Mouse (Mus musculus) forebrain, embryonic 13.5 days (tissue): Measurements from ENCODE around the gene Pde4d. TPM values are rescaled to one million over a fixed set of nuclear protein-coding genes. Genes with fewer than 3 reads are reported as not detected.

Experiments
- ATAC-seq: fragments of 200-750 bp; cut with Nextera tagmentation; 2 replicates; pipeline ENCODE4 v1.8.0; 2017
- H3K27ac ChIP-seq: fragments of 300-500 bp; sonication (generic); 2 replicates; pipeline ENCODE4 v1.5.1; 2015; ENCODE audit warnings: inconsistent platforms, mild to moderate bottlenecking, moderate library complexity
- H3K27me3 ChIP-seq: fragments of 300-500 bp; sonication (generic); 2 replicates; pipeline ENCODE4 v1.6.1; 2015; ENCODE audit warnings: mild to moderate bottlenecking, inconsistent platforms
- H3K36me3 ChIP-seq: fragments of 300-500 bp; sonication (generic); 2 replicates; pipeline ENCODE4 v1.6.1; 2015; ENCODE audit warnings: mild to moderate bottlenecking, inconsistent platforms; ENCODE audit not compliant: poor library complexity, severe bottlenecking
- H3K4me1 ChIP-seq: fragments of 300-500 bp; sonication (generic); 2 replicates; pipeline ENCODE4 v1.6.1; 2015; ENCODE audit warnings: inconsistent platforms
- H3K4me2 ChIP-seq: fragments of 300-500 bp; sonication (generic); 2 replicates; pipeline ENCODE4 v1.6.1; 2015; ENCODE audit warnings: inconsistent platforms, mild to moderate bottlenecking, moderate library complexity
- H3K4me3 ChIP-seq: fragments of 300-500 bp; sonication (generic); 2 replicates; pipeline ENCODE4 v1.5.1; 2015; ENCODE audit warnings: mild to moderate bottlenecking, inconsistent platforms
- H3K9ac ChIP-seq: fragments of 300-500 bp; sonication (generic); 2 replicates; pipeline ENCODE4 v1.6.1; 2015; ENCODE audit warnings: mild to moderate bottlenecking, inconsistent platforms
- H3K9me3 ChIP-seq: fragments of 300-500 bp; sonication (generic); replicated peaks from 2 replicates; pipeline ENCODE4 v1.6.1; 2016; ENCODE audit warnings: inconsistent platforms
- WGBS: fragments of 180-500 bp; shearing (Covaris S2); methylation state at CpG from one replicate; pipeline ENCODE4 v1.1.7; 2015; 5-methylcytosine and 5-hydroxymethylcytosine counted together
- polyA plus RNA-seq: library from polyadenylated mRNA; unstranded; fragments of >200 nt; fragmentation: Nextera tagmentation; extraction: Ambion mirVana; gene quantifications from 2 replicates; pipeline ENCODE4 v1.2.1, GENCODE M21; 2015

Gene Pde4d
- polyA plus RNA-seq, 1 experiment from 2014 or later: 11.9 TPM

DNA sequence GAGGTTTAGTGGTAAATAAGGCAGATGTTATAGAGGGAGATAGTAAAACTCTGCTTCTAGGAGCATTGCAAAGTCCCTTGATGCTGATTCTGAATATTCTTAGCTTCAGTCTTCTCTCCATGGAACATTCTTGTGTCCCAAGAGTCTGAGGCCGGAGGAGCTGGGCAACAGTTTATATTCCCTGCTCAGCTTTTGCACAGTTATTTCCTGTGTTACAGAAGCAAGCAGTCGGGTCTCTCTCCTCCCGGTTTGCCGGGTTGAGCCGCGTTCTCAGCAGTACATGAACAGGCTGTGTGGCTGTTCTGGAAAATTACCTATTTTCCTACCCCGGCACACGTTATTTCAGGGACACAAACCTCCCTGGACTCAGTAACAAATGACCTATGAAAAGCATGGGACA lies 48.0 kb downstream of the Pde4d start:
- Histone ChIP-seq H3K27ac (no peak overlapping the region), H3K27me3 (no peaks in the 10 kb centered on the region)
- WGBS: 87% methylated on average over 8 of the region's 8 CpGs

DNA sequence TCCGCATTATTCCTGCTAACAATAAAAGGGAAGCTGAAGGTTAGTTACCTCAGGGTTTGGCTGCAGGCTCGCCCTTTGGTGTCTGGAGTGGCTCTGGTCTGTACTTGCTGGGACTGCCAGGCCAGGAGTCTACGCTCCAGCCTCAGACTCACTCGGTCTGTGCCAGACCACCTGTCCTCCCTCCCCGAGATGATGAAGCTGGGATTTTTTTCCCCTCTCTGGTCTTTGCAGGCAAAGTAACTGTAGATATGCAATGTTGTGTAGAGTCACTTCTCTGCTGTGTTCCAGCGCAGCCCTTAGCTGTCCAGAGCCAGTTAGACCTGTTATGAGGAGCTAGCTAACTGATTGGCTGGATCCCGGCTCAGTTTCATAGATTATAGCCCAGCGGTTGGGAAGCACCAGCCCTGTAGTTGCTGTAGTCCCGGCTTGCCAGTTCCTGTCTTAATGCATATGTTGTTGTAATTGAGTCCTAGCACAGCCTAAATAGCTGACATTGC lies 48.5 kb downstream of the Pde4d start:
- Histone ChIP-seq H3K36me3 (no peaks in the 10 kb centered on the region), H3K27me3 (no peaks in the 10 kb centered on the region), H3K4me2 (no peak overlapping the region), H3K27ac (no peak overlapping the region), H3K9me3 (no peaks in the 10 kb centered on the region), H3K4me1 (no peaks in the 10 kb centered on the region), H3K4me3 (no peak overlapping the region), H3K9ac (no peak overlapping the region)
- 82% methylated on average over 9 of the region's 9 CpGs for WGBS
- no peak for ATAC-seq

More for the DNA sequence above, 48.0 kb downstream of the Pde4d start:
- Histone ChIP-seq H3K9me3 (no peaks in the 10 kb centered on the region), H3K4me3 (no peak overlapping the region), H3K9ac (no peak overlapping the region), H3K36me3 (no peaks in the 10 kb centered on the region), H3K4me1 (no peaks in the 10 kb centered on the region), H3K4me2 (no peak overlapping the region)
- ATAC-seq: no peak

DNA sequence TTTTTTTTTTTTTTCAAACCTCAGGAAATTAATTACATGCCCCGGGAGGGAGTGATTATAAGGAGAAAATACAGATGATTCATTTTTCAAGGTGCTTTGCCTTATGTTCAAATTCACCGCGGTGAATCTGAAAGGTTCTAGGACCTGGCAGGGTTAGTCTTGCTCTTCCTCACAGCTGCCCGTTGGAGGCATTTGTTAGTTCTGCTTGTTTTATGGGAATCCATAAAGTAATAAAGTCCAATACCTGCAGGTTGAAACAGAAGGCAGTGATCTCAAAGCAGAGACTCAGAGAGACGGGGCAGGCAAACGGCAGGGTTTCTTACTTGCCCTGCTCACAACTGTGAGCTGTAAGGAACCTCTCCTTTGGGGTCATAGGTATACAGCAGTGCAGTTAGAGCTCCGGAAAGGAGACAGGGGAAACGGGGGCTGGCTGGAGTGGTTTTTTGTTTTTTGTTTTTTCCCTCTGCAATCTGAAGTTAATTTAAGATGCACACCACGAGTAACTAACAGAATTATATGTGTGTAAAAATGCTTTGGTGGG lies 49.1 kb downstream of the Pde4d start:
- ATAC-seq: no peak
- Histone ChIP-seq H3K9ac (no peak overlapping the region), H3K4me1 (no peaks in the 10 kb centered on the region), H3K27ac (no peak overlapping the region), H3K27me3 (no peaks in the 10 kb centered on the region), H3K4me2 (no peak overlapping the region), H3K36me3 (no peaks in the 10 kb centered on the region), H3K4me3 (no peak overlapping the region), H3K9me3 (no peaks in the 10 kb centered on the region)
- WGBS: 78% methylated on average over 9 of the region's 9 CpGs

DNA sequence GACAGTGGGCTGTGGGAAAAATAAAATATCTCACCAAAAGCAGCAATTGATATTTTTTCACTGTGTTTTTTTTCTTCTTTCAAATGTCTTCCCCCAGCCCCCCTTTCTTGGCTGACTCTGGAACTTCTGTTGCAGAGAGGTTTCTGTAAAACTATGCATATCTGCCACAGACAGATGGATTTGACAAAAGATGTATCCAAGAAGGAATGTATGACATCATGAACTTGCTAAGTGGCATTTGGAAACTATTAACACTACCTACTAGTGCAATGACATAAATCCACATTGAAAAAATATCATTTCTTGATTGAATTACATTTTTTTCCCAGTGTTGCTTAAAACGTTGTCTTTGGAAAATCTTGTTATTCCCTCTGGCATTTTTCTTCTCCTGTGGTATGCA lies 51.6 kb downstream of the Pde4d start:
- Histone ChIP-seq H3K4me1 (no peaks in the 10 kb centered on the region), H3K4me3 (no peak overlapping the region), H3K9ac (no peak overlapping the region), H3K36me3 (no peaks in the 10 kb centered on the region), H3K27me3 (no peaks in the 10 kb centered on the region), H3K9me3 (no peaks in the 10 kb centered on the region), H3K27ac (no peak overlapping the region), H3K4me2 (no peak overlapping the region)
- ATAC-seq: no peak
- WGBS: 62% methylated on average over 1 of the region's 1 CpGs

DNA sequence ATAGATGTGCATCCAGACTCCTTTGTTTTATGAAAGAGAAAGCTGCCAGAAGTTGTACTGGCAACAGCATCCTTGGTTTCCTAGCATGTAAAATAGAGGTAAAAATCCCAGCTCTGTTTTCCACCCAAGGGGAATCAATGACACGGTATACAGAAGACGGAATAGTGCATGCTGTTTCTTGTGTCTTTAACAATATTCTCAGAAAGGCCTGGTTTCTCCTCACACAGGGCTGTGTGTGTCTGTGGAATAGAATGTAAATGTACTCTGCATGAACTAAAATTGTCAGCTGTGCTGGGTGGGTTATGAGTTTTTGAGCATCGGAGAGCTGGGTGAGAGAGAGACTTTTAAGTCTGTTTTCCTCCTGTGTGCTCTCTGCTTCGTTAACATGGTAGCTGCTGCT lies 74.8 kb downstream of the Pde4d start:
- H3K4me3 ChIP-seq: no peak overlapping the region
- H3K4me1 ChIP-seq: peaks cover 14% of the 10 kb centered on the region
- 75% methylated on average over 4 of the region's 4 CpGs for WGBS
- no peaks in the 10 kb centered on the region for H3K9me3 ChIP-seq
- H3K36me3 ChIP-seq: no peaks in the 10 kb centered on the region
- H3K27ac ChIP-seq: no peak overlapping the region
- ATAC-seq: no peak
- no peaks in the 10 kb centered on the region for H3K27me3 ChIP-seq
- H3K9ac ChIP-seq: no peak overlapping the region
- H3K4me2 ChIP-seq: no peak overlapping the region

DNA sequence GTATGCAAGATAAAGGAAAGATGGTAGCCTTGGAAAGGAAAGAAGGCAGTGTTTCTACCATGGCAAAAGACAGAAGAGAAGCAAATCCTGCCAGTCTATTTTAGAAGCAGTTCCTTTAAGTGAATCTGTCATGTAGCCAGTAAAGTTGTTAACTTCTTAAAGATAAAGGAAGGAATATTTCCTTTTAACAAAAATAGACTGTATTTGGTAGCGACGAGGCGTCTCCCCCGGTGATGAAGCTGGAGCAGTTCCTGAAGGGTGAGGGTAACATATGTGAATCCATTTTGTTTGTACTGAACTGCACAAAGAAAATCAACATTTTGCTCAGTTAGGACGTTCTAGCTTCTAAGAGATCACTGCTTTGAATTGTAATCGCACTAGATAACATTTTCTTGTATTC lies 75.2 kb downstream of the Pde4d start:
- Histone ChIP-seq H3K4me3 (no peak overlapping the region), H3K27me3 (no peaks in the 10 kb centered on the region), H3K4me1 (peaks cover 14% of the 10 kb centered on the region), H3K4me2 (no peak overlapping the region), H3K9ac (no peak overlapping the region), H3K27ac (no peak overlapping the region), H3K9me3 (no peaks in the 10 kb centered on the region), H3K36me3 (no peaks in the 10 kb centered on the region)
- no peak for ATAC-seq
- WGBS: 82% methylated on average over 6 of the region's 6 CpGs

DNA sequence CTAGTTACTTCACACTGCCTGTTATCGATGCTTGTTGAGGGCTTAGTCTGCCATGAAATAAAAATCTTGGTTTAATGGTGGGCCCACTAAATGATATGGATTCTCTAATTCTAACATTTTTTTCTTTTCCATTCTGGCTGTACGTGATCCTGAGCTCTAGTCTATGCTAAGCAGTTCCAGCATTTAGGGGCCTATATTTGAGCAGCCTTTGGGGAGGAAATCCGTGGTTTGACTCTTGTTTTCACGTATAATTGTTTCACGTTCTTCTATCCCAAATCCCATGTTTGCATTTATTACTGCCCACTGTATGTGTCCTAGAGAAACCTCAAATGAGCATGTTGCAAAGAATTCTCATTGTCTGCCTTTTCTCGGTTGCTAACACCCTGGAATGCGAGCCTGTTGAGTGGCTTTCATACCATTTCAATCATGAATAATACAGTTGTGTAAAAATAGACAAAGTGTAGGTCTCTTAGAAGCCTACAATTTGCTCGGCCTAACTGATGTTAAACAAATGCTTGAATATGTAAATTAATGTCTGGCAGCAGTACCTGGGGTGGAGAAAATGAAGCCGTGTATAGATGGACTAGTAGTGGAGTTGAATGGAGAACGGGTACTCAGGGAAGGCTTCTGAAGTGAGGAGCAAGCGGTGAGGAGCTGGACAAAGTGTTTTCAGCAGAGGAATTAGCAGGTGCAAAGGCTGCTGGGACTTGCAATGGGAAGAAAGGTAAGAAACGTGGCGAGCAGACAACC lies 76.7 kb downstream of the Pde4d start:
- H3K9me3 ChIP-seq: no peaks in the 10 kb centered on the region
- no peaks in the 10 kb centered on the region for H3K27me3 ChIP-seq
- ATAC-seq: peak; percentile 75
- H3K9ac ChIP-seq: no peak overlapping the region
- peaks cover 14% of the 10 kb centered on the region for H3K4me1 ChIP-seq
- 26% methylated on average over 13 of the region's 13 CpGs for WGBS
- no peak overlapping the region for H3K4me3 ChIP-seq
- H3K27ac ChIP-seq: no peak overlapping the region
- no peaks in the 10 kb centered on the region for H3K36me3 ChIP-seq
- H3K4me2 ChIP-seq: no peak overlapping the region

DNA sequence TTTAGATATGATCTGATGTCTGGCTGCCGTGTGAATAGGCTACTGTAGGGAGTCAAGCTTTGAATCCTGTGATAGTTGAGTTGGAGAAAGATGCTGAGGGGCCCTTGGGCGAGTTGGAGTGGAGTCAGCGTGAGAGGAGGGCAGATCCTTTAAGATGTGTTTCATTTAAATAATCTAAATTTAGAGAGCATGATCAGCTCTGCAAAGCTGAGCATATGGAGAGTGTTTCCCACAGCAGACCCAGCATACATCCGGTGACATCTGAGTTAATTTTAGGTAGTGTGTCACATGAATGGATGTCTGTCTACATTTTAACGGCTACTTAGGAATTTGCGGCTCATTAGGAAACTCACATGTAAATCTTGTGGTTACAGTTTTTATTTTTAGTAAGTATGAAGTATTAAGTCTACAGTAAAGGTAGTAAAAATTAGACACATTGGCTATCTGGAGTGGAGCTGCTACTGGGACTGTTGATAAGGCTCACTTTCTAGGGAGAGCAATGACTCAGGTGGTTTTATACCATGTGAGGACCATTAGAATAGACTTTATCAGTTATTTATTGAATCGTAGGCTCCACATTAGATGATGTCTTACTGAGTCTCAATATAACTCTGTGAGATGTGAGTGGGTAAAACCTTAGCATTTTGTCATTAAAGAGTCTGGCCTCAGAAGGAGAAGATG lies 77.5 kb downstream of the Pde4d start:
- peak; percentile 28 for ATAC-seq
- Histone ChIP-seq H3K4me2 (no peak overlapping the region), H3K9ac (no peak overlapping the region), H3K36me3 (no peaks in the 10 kb centered on the region), H3K4me1 (peaks cover 14% of the 10 kb centered on the region), H3K27me3 (no peaks in the 10 kb centered on the region), H3K9me3 (no peaks in the 10 kb centered on the region), H3K27ac (peak overlapping the region; percentile 19; the same call in 1 of the 2 replicates), H3K4me3 (no peak overlapping the region)
- 89% methylated on average over 7 of the region's 7 CpGs for WGBS

DNA sequence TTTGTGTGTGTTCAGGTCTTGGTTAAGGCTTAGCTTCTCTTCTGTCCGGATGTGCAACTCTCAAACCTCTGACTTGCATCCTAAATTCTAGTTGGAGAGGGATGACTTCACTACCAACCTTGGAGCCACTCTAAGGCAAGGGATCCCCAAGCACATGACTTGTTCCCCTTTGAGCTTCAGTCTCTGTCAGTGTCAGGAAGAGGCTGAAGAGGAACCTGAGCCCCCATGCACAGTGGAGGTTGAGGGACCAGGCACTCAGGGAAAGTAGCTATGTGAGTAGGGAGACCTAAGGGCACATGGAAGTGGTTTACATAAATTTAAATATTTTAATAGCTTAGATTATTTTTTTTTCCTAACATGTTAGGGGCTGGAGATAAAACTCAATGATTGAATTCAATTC lies 78.6 kb downstream of the Pde4d start:
- no peaks in the 10 kb centered on the region for H3K27me3 ChIP-seq
- peaks cover 14% of the 10 kb centered on the region for H3K4me1 ChIP-seq
- H3K9me3 ChIP-seq: no peaks in the 10 kb centered on the region
- H3K4me2 ChIP-seq: no peak overlapping the region
- no peak overlapping the region for H3K4me3 ChIP-seq
- no peak overlapping the region for H3K27ac ChIP-seq
- H3K36me3 ChIP-seq: no peaks in the 10 kb centered on the region
- no peak for ATAC-seq
- 65% methylated on average over 1 of the region's 1 CpGs for WGBS
- no peak overlapping the region for H3K9ac ChIP-seq

DNA sequence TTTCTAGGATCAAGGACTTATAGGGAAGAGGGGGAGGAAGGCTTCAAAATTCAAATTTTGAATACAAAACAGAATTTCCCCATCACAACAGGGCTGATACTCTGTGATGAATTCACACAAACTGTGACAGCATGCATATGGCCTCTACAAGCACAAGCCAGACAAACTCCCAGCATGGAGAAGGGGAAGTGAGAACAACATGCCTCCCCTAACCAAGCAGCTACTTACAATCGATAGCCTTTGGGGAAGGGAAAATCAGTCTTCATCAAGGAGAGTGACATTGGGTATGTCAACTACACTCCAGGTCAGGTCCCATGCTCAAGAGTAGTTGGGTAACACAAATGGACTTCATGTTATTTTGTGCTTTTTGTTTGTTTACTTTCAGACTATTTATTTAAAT lies 83.1 kb downstream of the Pde4d start:
- no peak for ATAC-seq
- no peak overlapping the region for H3K9ac ChIP-seq
- no peaks in the 10 kb centered on the region for H3K27me3 ChIP-seq
- H3K4me1 ChIP-seq: no peaks in the 10 kb centered on the region
- no peaks in the 10 kb centered on the region for H3K9me3 ChIP-seq
- no peak overlapping the region for H3K27ac ChIP-seq
- H3K4me2 ChIP-seq: no peak overlapping the region
- H3K4me3 ChIP-seq: no peak overlapping the region
- 87% methylated on average over 1 of the region's 1 CpGs for WGBS
- no peaks in the 10 kb centered on the region for H3K36me3 ChIP-seq

DNA sequence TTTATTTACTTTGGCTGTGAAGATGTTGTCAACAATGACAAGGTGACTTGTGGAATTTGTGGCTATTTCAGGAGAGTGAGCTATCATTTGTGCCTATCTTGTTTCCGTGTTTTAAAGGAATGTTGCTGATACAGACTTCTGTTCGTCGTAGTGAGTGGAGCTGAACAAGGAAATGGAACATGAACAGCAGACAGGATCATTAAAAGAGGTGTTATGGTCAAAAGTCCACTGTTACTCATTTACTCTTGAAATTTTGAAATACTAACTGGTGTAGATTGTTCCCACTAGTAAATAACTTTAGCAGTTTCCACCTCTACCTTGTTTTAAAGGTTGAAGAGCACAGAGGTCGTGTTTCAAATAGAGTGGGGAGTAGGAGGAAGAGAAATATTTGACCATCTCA lies 86.7 kb downstream of the Pde4d start:
- Histone ChIP-seq H3K27ac (no peak overlapping the region), H3K36me3 (no peaks in the 10 kb centered on the region), H3K4me3 (no peak overlapping the region), H3K9ac (no peak overlapping the region), H3K4me2 (no peak overlapping the region), H3K9me3 (no peaks in the 10 kb centered on the region), H3K4me1 (no peaks in the 10 kb centered on the region), H3K27me3 (no peaks in the 10 kb centered on the region)
- no peak for ATAC-seq
- 78% methylated on average over 4 of the region's 4 CpGs for WGBS

DNA sequence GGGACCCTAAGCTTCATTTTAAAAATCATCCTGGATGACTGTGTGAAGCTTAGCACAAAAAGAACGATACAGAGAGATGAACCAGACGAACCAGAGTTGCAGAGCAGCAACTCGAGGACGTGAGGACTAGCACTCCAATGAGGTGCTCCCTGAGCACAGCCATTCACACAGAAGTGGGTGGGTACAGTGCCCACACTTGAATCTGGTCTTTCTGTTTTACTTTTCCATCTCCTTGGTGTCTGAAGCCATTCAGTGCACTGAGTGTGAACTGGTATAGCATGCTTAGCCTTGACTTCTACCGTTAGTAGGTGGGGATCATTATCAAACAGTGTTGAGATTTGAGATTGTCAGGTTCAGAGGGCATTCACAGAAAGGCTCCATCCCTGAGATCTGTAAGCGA lies 87.2 kb downstream of the Pde4d start:
- Histone ChIP-seq H3K27ac (no peak overlapping the region), H3K36me3 (no peaks in the 10 kb centered on the region), H3K9me3 (no peaks in the 10 kb centered on the region), H3K4me2 (no peak overlapping the region), H3K4me3 (no peak overlapping the region), H3K9ac (no peak overlapping the region), H3K27me3 (no peaks in the 10 kb centered on the region), H3K4me1 (no peaks in the 10 kb centered on the region)
- ATAC-seq: no peak
- WGBS: 85% methylated on average over 6 of the region's 6 CpGs
